Mouse (Mus musculus): ENCODE measurements around the gene Ppm1h. TPM values are rescaled to one million over a fixed set of nuclear protein-coding genes. Genes with fewer than 3 reads are reported as not detected.

The Ppm1h gene
- total RNA-seq, 2 experiments from 2014 or later: 3.8 to 4.0 TPM

DNA sequence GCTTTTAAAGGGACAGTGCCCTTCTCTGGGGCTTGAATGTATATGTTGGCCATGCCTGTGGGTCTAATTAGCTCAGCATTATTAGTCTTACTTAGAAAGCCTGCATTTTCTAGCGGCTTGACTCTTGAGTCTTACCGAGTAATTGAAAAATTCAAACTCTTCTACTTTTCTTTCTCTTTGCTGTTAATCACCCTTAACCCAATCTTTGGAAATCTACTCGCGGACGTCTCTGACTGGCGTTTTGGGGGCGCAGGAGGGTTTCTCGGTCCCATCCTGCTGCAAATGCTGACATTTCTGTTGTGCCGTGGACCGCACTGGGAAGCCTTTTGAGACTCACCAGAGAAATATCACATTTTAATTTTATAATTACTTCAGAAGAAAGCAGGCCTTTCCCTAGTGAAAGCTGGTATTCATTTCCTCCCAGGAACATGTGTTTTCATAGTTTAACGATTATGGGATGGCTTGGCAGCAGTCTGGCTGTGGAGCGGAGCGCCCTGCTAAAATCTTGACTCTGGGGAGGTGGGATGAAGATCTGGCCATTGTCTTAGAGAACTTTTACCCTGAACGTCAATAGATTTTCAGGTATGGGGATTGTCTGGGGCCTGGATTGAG is 208.5 kb downstream of the Ppm1h start:
- DNase-seq (ENCODE audit: low spot score in 2 of 2): no peak

DNA sequence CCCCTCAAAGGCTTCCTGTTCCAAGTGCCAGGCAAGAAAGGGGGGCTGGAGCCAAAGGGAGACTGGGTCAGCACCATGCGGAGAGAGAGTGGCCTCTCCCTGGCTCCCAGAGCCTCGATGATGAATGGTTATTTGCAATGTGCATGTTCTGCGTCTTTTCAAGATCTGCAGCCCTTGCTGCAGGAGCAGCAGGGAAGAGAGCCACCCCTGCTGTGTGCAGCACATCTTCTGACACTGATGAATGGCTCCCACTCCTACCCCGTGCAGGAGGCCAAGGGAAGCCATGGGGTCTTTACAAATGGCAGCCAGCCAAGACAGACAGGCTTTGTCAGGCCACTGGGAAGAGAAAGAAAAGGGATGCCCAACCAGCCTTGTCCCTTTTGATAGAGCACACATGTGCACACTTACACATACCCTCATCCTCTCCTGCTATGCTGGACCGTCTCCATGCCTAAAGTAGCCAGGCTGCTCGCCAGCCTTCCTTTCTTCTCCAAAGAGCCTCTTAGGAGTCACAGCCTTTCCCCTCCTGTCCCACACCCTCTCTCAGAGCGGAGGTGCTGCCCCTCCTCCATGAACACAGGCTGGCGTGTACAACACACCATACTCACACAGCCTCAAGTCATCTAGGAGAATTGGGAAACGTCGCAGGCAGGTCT is 209.1 kb downstream of the Ppm1h start:
- DNase-seq (ENCODE audit: low spot score in 2 of 2): peak in 1 of 2 experiments; percentile 35

DNA sequence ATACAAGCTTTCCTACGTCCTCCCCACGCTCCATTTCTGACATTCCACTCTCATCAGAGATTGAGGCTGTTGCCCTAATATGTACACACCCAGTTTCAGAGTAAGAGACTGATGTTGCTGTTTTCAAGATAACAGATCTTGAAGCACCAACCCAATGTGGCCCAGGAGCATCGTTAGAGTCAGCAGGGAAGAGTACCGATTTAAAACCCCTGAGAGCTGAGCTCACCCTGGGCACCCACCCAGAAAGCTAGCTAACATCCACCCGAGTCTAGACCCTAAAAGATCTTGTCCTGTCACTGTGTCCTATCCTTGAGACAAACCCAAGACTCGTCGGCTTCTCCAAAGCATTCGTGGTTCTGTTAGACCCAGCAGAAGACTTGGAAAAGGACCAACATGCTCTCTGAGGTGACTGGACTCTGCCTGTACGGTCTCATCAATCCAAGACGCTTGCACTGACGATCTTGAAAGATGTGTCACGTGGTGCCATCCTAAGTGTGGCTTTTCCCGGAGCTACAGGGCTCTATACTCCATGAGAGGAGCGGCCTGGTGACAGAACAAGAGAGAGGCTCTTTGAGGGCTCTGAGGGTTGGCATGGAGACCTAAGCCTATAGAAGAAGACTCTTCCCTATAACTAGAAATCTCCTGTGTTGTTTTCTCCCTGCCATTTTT is 212.3 kb downstream of the Ppm1h start:
- DNase-seq (ENCODE audit: low spot score in 2 of 2): no peak

DNA sequence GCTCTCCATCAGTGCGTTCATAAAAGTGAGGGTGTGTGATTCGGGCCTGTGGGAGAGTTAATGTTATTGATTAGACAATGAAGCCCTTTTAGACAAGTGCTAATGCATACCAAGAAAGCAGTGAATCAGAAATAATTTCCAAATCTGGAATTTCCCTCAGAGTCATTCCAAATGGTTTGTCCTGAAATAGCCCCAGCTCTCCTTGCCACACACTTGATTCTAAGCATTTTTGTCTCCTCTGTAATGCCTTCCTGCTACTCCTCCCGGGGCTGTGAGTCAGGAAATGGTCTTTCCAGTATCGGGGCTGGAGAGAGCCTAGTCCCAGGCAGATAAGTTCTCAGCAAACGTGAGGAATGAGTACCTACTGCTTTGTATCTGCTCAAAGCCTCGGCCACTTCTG is 212.9 kb downstream of the Ppm1h start:
- DNase-seq (ENCODE audit: low spot score in 2 of 2): no peak

DNA sequence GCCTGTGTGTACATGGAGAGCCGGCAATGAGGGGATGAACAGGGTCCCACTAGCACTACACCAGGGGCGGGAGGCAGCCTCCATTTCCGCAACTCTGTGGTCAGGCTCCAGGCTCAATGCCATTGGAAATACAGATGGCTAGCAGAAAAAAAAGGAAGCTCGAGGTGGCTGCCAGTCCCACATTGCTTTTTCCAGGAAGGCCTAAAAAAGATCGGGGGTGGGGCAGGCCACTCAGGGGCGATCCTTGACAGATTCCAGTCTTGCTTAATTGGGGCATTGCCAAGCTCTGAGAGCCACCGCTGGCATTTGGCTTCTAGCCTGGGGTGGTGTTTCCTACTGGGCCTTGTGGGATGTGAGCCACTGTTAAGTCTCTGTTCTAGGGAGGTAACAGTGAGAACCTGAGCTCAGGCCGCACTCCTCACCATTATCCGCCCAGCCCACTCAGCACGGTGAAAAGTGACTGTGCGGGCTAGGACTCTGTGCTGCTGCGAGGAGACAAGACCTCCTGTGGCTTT is 216.1 kb downstream of the Ppm1h start:
- DNase-seq (ENCODE audit: low spot score in 2 of 2): peak in 1 of 2 experiments; percentile 65

DNA sequence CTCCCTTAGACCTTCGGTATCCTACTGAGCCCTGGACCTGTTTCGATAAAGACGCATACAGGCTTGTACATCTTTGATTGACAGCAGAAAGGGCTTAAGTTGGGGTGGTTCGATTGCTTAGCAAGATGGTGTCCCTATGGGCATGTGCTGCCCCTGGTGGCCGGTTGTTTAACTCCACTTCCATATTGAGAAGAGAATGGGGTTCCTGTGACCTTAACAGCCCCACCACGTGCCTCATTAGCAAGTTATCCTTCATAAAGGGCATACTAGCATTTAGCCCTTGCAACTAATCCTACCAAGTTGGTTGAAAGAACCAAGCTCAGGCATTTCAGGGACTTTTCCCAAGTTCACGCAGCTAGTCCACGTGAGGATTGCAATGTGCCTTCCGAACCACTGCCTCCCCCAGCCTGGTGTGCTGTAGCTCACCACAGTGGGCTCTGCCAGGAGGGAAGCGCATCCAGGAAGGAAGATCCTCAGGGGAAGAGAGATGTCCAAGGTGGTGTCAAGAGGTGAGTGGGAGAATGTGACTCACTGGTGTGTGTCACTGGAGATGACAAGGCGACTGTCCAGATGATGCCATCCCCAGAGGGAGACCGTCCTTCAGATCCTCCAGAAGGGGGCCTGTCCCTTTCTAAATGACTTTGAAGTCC is 216.7 kb downstream of the Ppm1h start:
- DNase-seq (ENCODE audit: low spot score in 2 of 2): peak in 1 of 2 experiments; percentile 56

DNA sequence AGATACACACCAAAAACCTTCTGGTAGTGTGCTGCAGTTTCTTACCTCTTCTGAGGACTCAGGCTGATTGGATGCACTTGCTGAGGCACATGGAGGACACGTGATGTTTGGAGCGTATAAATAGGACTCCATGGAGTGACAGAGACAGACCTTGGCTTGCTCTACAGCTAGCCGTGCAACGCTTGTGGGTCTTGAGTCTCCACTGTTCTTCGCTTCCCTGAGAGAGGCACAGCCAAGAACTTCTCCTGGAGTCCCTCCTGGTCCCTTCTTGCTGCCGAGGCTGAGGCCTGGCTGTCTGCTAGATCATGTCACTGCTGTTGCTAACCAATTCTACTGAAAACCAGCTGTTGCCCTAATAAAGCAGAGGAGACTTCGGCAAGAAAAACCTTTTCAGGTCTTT is 221.4 kb downstream of the Ppm1h start:
- DNase-seq (ENCODE audit: low spot score in 2 of 2): no peak

DNA sequence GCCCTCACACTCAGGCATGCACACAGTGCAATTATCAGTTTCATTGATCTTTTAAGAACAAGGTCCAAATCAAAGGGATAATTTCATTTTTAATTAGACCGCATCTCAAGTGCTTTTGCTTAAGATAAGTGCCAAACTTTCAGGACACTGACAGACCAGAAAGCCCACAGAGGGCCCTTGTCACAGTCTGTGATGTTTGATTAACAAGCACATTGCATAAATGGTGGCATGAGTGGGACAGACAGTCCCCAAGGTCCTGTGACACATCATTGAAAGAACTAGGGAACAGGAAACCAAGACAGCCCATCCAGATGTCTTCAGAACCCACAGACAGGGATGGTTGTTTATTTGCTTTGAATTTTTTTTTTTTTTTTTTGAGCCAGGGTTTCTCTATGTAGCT is 221.9 kb downstream of the Ppm1h start:
- no peak for DNase-seq (ENCODE audit: low spot score in 2 of 2)

DNA sequence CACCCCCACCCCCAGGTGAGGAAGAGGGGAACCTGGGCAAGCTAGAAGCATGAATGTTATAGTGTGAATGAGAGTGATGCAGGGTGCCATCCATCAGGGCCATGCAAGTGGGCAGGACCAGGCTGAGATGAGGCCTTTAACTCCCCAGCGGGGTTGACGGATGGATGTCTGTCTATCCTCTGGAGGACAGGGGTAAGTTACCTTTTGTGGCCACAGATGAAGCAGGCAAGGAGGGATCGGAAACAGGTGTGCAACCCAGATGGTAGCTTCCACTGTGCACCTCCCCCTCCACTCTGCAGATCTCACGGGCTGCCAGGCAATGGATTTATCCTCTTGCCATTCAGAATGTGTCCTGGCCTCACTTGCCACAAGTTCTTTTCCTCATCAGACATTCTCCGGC is 222.8 kb downstream of the Ppm1h start:
- no peak for DNase-seq (ENCODE audit: low spot score in 2 of 2)

DNA sequence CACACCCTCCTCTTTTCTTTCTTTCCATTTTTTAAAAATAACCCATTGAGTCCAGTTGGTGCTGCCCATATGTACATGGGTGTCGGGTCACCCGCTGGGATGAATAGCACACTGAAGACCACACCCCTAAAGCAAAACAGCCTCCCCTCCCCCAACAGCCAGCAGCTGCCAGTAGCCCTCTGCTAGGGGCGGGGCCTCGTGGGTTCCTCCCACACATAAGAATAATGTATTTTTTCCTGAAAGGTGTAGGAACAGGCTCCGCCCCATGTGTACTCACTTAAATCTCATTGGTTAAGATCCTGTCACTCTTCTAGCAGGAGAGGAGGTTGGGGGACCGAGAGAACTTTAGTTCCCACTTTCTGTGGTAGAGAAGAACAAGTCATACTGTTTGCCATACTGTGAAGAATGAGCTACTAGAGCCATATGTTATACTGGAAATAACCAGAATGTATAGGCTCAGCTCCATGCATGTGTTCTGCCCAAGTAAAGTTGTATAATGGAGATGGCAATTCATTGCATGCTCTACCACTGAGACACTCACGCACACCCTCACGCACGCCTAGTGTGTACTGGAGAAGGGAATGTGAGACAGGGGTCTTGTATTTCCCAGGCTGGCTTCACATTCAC is 231.0 kb downstream of the Ppm1h start:
- DNase-seq (ENCODE audit: low spot score in 2 of 2): no peak

DNA sequence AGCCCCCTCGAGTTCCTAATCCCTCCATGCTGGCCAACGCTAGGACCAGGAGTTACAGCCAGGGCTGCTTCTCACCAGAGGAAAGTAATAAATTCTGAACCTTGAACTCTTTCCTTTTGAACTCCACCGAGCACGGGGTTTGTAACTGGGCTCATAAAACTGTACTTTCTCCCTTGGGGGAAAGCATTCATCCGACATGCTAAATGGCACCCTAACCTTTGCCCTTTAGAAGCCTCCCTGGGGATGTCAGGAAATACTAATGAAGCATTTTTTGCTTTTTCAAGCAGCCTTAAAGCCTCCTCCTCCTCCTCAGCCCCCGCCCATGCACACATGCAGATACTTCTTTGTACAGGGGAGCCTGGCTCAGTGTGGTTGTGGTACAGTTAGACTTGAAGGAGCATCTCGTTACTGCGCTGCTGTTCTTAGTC is 232.2 kb downstream of the Ppm1h start:
- DNase-seq (ENCODE audit: low spot score in 2 of 2): no peak

DNA sequence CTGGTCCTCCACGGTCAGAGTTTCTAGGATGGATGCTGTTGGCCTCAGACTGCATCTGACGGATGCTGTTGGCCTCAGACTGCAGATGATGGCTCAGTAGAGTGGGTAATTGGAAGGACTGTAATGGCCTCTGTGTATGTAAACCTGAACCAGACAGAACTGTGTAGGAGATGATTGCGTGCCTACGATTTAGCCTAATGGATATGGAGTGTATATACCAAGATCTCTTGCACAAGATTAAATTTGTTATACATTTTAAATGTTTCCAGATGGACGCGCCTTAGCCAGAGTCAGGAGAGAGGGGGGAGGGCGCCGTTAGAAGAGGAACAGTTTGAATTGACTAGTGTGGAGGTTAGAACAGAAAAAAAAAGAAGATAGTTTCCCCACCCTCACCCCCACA is 233.1 kb downstream of the Ppm1h start:
- peak in 1 of 2 experiments; percentile 40 for DNase-seq (ENCODE audit: low spot score in 2 of 2)

DNA sequence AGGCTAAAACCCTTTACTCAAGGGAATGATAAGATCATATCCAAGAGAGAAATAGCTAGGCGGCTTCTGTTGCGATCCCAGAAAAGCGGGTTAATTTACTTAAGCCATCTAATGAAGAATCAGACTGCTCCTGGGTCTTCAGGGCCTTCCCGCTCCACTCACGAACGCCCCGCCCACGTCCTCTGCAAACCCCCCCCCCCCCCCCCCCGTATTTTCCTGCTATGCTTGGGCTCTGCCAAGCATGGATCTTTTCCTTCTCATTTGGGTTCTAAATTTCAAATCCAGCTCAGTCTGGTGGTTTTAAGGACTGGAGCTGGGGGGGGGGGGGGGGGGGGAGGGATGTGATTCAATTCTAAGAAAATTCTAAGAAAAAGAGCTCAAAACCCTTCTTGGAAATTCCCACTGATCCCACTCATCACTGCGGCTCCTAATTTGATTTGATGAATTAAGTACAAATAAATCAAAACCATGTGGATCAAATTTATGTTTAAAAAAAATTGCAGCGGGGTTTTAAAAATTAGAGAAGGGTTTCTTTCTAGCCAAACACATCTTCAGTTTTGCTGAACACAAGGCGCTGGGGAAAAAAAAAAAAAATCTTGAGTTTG is 233.6 kb downstream of the Ppm1h start:
- DNase-seq (ENCODE audit: low spot score in 2 of 2): peak in 1 of 2 experiments; percentile 41

DNA sequence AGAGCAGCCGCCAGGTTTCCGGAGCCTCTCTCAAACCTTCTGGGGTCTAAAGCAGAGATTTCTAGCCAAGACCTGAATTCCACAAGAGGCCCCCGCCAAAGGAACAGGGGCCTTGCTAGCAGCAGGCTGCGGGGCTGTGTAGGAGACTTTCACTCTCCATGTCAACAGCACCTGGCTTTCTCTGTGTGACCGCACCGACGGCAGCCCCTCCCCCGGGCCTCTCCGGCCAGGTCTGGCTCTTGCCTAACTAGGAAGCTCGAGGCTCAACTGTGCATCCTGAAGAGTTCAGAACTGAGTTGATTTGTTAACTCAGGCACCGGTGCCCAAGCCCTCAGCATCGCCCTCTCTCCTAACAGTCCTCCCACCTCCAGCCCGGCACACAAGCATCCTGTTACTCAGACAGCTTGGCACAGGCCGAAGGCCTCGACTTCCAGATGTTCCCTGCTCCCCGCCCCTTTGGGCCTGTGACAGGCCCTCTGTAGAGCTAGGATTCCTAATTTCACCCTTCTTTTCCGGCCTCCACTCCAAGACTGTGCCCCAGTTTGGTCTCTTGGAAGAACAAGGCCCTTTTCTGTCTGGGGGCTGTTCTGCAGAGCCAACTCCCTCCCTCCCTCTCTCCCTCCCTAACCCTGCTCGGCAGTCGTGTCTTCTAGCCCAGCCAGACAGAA is 234.3 kb downstream of the Ppm1h start:
- peak; percentile 78 to 87 for DNase-seq (ENCODE audit: low spot score in 2 of 2)

DNA sequence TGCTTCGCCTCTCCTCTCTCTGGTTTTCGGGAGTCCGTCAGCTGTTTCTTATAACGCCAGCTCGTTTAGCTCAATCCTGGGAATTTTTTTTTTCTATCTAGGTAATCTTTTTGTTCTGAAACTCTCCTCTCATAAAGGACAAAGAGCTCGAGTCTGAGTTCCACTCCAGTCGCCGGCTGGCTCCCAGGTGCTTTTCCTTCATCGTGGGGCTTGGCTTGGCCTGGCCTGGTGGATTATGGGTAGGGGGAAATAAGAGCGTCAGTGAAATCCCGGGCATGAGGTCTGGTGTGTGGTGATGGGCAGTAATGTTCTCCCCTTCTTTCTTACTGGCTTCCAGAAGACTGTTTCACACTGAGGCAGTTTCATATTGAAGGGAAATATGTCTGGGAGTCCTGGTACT is 234.8 kb downstream of the Ppm1h start:
- DNase-seq (ENCODE audit: low spot score in 2 of 2): no peak

DNA sequence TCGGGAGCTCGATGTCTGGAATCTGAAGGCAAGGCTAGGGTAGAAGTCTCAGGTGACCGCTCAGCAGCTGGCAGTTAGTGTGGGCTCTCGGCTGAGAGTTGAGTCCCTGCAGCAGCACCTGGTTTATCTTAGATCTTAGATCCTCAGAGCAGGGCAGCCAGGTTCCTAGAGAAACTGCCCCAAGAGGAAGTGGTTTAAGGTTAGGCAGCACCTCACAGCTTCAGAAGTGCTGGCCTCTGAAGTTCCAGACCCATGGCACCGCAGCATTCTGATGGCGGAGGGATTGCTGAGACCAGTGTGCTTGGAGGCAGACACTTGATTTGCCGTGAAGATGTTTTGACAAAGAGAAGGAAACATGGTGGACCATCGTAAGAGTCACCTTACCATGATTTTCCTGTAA is 237.3 kb downstream of the Ppm1h start:
- DNase-seq (ENCODE audit: low spot score in 2 of 2): no peak

DNA sequence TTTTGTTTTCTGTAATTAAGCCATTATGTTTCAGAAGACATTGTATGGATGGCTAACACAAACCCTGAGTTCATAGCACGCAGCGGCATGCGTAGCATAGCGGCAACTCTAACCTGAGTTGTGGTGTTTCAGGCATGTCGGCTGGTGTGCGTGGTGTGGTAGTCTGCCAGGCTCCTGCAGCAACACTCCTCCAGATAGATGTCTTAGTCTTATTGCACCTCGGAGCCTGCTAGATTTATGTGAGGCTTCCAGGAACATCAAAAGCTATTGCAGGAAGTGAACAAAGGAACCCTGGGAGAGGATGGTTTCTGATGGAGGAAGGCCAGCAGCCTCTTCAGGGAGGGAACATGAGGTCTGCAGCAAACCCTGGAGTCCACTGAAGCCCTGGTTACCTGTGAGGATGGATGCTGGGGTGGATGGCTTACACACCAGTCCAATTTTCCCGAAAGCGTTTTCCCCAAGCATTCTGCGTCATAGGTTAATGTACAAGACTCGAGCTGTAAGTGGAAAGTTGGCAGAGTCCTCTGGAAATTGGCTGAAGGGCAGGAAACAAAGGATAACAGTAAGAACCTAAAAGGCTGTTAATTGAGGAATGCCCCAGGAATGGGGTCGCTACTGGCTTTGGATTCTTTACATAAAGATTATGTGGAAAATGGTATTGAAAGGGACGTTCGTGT is 239.2 kb downstream of the Ppm1h start:
- DNase-seq (ENCODE audit: low spot score in 2 of 2): no peak

DNA sequence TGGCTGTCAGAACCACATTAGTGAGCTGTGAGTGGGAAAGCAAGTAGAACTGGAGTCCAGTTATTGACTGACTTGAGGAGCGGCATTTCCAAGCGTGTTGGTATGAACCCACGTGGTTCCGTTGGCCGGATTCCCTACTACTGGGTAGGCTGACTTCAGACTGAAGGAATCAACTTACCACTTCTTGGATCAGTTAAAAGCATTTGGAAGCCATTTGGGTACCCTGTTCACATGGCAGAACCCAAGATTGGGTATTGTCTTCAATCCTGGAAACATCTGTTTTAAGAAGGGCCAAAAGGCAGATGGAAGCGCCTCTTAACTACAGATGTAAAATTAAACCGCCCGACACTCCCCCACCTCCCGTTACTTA is 239.7 kb downstream of the Ppm1h start:
- peak in 1 of 2 experiments; percentile 22 for DNase-seq (ENCODE audit: low spot score in 2 of 2)

DNA sequence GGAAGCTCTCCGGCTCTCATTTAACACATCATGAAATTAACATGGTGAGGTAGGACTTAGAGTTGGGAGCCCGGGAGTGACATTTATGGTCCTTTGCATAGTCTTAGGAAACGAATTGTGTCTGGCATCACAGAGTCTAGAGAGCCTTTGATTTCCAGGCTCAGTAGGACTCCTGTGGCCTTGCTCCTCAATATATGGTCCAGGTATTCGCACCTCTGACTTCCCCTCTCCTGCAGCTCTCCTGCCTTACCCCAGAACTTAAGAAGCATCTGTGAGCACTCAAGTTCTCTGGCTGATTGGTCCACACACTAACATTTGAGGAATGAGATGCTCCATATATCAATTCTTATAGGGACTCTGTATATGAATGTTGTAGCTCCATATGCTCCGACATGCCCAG is 240.2 kb downstream of the Ppm1h start:
- no peak for DNase-seq (ENCODE audit: low spot score in 2 of 2)

DNA sequence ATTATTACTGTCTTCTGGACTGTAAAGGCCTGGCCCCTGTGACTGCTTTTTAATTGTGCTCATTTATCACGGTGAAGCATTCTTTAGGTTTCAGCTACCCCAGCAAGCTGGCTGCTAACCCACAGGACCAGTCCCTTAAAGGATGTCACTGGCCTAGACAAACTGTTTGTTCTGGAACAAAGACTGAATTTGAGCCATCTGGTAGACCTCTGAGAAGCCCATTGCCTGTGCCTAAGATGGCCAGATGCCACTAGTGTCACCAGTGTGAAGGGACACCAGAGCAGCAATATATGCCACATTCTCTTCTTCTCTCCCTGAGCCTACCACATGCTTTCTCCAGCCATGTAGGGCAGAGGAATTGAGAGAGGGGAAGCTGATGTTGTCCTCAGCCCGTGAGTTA is 240.9 kb downstream of the Ppm1h start:
- DNase-seq (ENCODE audit: low spot score in 2 of 2): no peak

Measured in gastrocnemius, postnatal 4 days (tissue).